Mouse (Mus musculus) midbrain, embryonic 12.5 days (tissue): ENCODE results near the gene Rbp1. TPM values are rescaled to one million over a fixed set of nuclear protein-coding genes. Genes with fewer than 3 reads are reported as not detected.

Experiments used
- ATAC-seq: fragments of 200-750 bp; cut with Nextera tagmentation; 2 replicates; pipeline ENCODE4 v1.8.0; 2017; ENCODE audit warnings: low read depth, moderate TSS enrichment, moderate library complexity; ENCODE audit not compliant: low FRiP score
- H3K27ac ChIP-seq: fragments of 300-500 bp; sonication (generic); replicated peaks from 2 replicates; pipeline ENCODE4 v1.5.1; 2016; ENCODE audit warnings: mild to moderate bottlenecking
- H3K27me3 ChIP-seq: fragments of 300-500 bp; sonication (generic); 2 replicates; pipeline ENCODE4 v1.6.1; 2016; ENCODE audit warnings: mild to moderate bottlenecking
- H3K36me3 ChIP-seq: fragments of 300-500 bp; sonication (generic); 2 replicates; pipeline ENCODE4 v1.6.1; 2016
- H3K4me1 ChIP-seq: fragments of 300-500 bp; sonication (generic); 2 replicates; pipeline ENCODE4 v1.6.1; 2016
- H3K4me2 ChIP-seq: fragments of 300-500 bp; sonication (generic); replicated peaks from 2 replicates; pipeline ENCODE4 v1.6.1; 2016; ENCODE audit warnings: mild to moderate bottlenecking, moderate library complexity
- H3K4me3 ChIP-seq: fragments of 300-500 bp; sonication (generic); 2 replicates; pipeline ENCODE4 v1.5.1; 2016; ENCODE audit warnings: mild to moderate bottlenecking
- H3K9ac ChIP-seq: fragments of 300-500 bp; sonication (generic); replicated peaks from 2 replicates; pipeline ENCODE4 v1.6.1; 2016; ENCODE audit warnings: mild to moderate bottlenecking, moderate library complexity
- H3K9me3 ChIP-seq: fragments of 300-500 bp; sonication (generic); 2 replicates; pipeline ENCODE4 v1.6.1; 2016; ENCODE audit warnings: mild to moderate bottlenecking
- WGBS: fragments of 180-500 bp; shearing (Covaris S2); methylation state at CpG from one replicate; pipeline ENCODE4 v1.1.7; 2016; 5-methylcytosine and 5-hydroxymethylcytosine counted together
- polyA plus RNA-seq: library from polyadenylated mRNA; unstranded; fragments of >200 nt; fragmentation: Nextera tagmentation; extraction: Ambion mirVana; gene quantifications from 2 replicates; pipeline ENCODE4 v1.2.1, GENCODE M21; 2016

Gene Rbp1
- polyA plus RNA-seq, 1 experiment from 2014 or later = 32.6 TPM

- Histone ChIP-seq H3K27ac (no peak overlapping the region), H3K9me3 (no peaks in the 10 kb centered on the region), H3K4me1 (peaks cover 29% of the 10 kb centered on the region), H3K36me3 (no peaks in the 10 kb centered on the region), H3K4me3 (peak overlapping the region; percentile 52), H3K27me3 (peaks cover 69% of the 10 kb centered on the region), H3K4me2 (peak overlapping the region; percentile 82), H3K9ac (no peak overlapping the region; the same call in 1 of the 2 replicates)
- 6% methylated on average over 19 of the region's 19 CpGs for WGBS
- ATAC-seq = no peak
Measured at GRCm38 (mm10) chr9:98425351-98425880, 2.7 kb downstream of the Rbp1 start.

- Histone ChIP-seq H3K9me3 (no peaks in the 10 kb centered on the region), H3K4me1 (peaks cover 31% of the 10 kb centered on the region), H3K4me2 (no peak overlapping the region), H3K27me3 (peaks cover 51% of the 10 kb centered on the region), H3K9ac (no peak overlapping the region), H3K27ac (no peak overlapping the region), H3K4me3 (no peak overlapping the region), H3K36me3 (no peaks in the 10 kb centered on the region)
- 80% methylated on average over 4 of the region's 4 CpGs for WGBS
- no peak for ATAC-seq
Measured at GRCm38 (mm10) chr9:98427906-98428517, 5.3 kb downstream of the Rbp1 start.

GRCm38 (mm10) chr9:98428783-98429182 lies 6.0 kb downstream of the Rbp1 start:
- Histone ChIP-seq H3K4me2 (no peak overlapping the region), H3K27me3 (peaks cover 46% of the 10 kb centered on the region), H3K36me3 (no peaks in the 10 kb centered on the region), H3K4me1 (peaks cover 39% of the 10 kb centered on the region), H3K4me3 (no peak overlapping the region), H3K27ac (no peak overlapping the region), H3K9me3 (no peaks in the 10 kb centered on the region), H3K9ac (no peak overlapping the region)
- 73% methylated on average over 8 of the region's 8 CpGs for WGBS
- ATAC-seq = no peak

- H3K27me3 ChIP-seq = peaks cover 36% of the 10 kb centered on the region
- H3K9ac ChIP-seq = no peak overlapping the region
- WGBS = 18% methylated on average over 7 of the region's 7 CpGs
- H3K4me1 ChIP-seq = peaks cover 34% of the 10 kb centered on the region
- ATAC-seq = no peak
- H3K27ac ChIP-seq = no peak overlapping the region
- no peaks in the 10 kb centered on the region for H3K36me3 ChIP-seq
- no peaks in the 10 kb centered on the region for H3K9me3 ChIP-seq
- H3K4me3 ChIP-seq = no peak overlapping the region
- no peak overlapping the region for H3K4me2 ChIP-seq
Measured at GRCm38 (mm10) chr9:98429806-98430205, 7.0 kb downstream of the Rbp1 start.

- Histone ChIP-seq H3K4me3 (no peak overlapping the region), H3K9me3 (no peaks in the 10 kb centered on the region), H3K9ac (no peak overlapping the region), H3K27me3 (peaks cover 29% of the 10 kb centered on the region), H3K27ac (no peak overlapping the region), H3K4me2 (no peak overlapping the region), H3K4me1 (peaks cover 28% of the 10 kb centered on the region), H3K36me3 (no peaks in the 10 kb centered on the region)
- WGBS = 80% methylated on average over 3 of the region's 3 CpGs
- ATAC-seq = no peak
Measured at GRCm38 (mm10) chr9:98430528-98430927, 7.8 kb downstream of the Rbp1 start.

- Histone ChIP-seq H3K27ac (no peak overlapping the region), H3K9me3 (no peaks in the 10 kb centered on the region), H3K9ac (no peak overlapping the region), H3K36me3 (no peaks in the 10 kb centered on the region), H3K27me3 (peaks cover 18% of the 10 kb centered on the region; the same call in 1 of the 2 replicates), H3K4me1 (peaks cover 22% of the 10 kb centered on the region), H3K4me2 (no peak overlapping the region), H3K4me3 (no peak overlapping the region)
- no peak for ATAC-seq
- 21% methylated on average over 2 of the region's 2 CpGs for WGBS
Measured at GRCm38 (mm10) chr9:98433021-98433420, 10.3 kb downstream of the Rbp1 start.

GRCm38 (mm10) chr9:98433956-98434588 lies 11.3 kb downstream of the Rbp1 start:
- H3K4me3 ChIP-seq = no peak overlapping the region
- 36% methylated on average over 4 of the region's 4 CpGs for WGBS
- no peak overlapping the region for H3K27ac ChIP-seq
- H3K4me1 ChIP-seq = peaks cover 28% of the 10 kb centered on the region
- ATAC-seq = no peak
- peaks cover 15% of the 10 kb centered on the region; the same call in 1 of the 2 replicates for H3K27me3 ChIP-seq
- H3K4me2 ChIP-seq = no peak overlapping the region
- H3K9me3 ChIP-seq = no peaks in the 10 kb centered on the region
- H3K9ac ChIP-seq = no peak overlapping the region
- H3K36me3 ChIP-seq = no peaks in the 10 kb centered on the region

GRCm38 (mm10) chr9:98437819-98438218 lies 15.1 kb downstream of the Rbp1 start:
- WGBS = 90% methylated on average over 4 of the region's 4 CpGs
- Histone ChIP-seq H3K27ac (no peak overlapping the region), H3K9me3 (no peaks in the 10 kb centered on the region), H3K4me3 (no peak overlapping the region), H3K4me2 (no peak overlapping the region), H3K36me3 (no peaks in the 10 kb centered on the region), H3K4me1 (peaks cover 17% of the 10 kb centered on the region), H3K9ac (no peak overlapping the region), H3K27me3 (peaks cover 19% of the 10 kb centered on the region)
- no peak for ATAC-seq

GRCm38 (mm10) chr9:98439091-98439490 lies 16.3 kb downstream of the Rbp1 start:
- Histone ChIP-seq H3K4me1 (peaks cover 7% of the 10 kb centered on the region; the same call in 1 of the 2 replicates), H3K4me2 (no peak overlapping the region), H3K4me3 (no peak overlapping the region), H3K36me3 (no peaks in the 10 kb centered on the region), H3K9ac (no peak overlapping the region), H3K27ac (no peak overlapping the region), H3K9me3 (no peaks in the 10 kb centered on the region), H3K27me3 (peaks cover 15% of the 10 kb centered on the region)
- ATAC-seq = no peak
- WGBS = 64% methylated on average over 3 of the region's 3 CpGs

- Histone ChIP-seq H3K27me3 (peaks cover 5% of the 10 kb centered on the region), H3K4me3 (no peak overlapping the region), H3K36me3 (no peaks in the 10 kb centered on the region), H3K4me1 (peaks cover 7% of the 10 kb centered on the region; the same call in 1 of the 2 replicates), H3K9ac (no peak overlapping the region), H3K9me3 (no peaks in the 10 kb centered on the region), H3K4me2 (no peak overlapping the region), H3K27ac (no peak overlapping the region)
- no peak for ATAC-seq
- 42% methylated on average over 5 of the region's 5 CpGs for WGBS
Measured at GRCm38 (mm10) chr9:98442638-98443037, 19.9 kb downstream of the Rbp1 start.

- Histone ChIP-seq H3K36me3 (no peaks in the 10 kb centered on the region), H3K27ac (no peak overlapping the region), H3K27me3 (peaks cover 5% of the 10 kb centered on the region), H3K4me3 (no peak overlapping the region), H3K9me3 (no peaks in the 10 kb centered on the region), H3K4me2 (no peak overlapping the region), H3K4me1 (no peaks in the 10 kb centered on the region), H3K9ac (no peak overlapping the region)
- no peak for ATAC-seq
- 82% methylated on average over 9 of the region's 9 CpGs for WGBS
Measured at GRCm38 (mm10) chr9:98445359-98446149, 22.8 kb downstream of the Rbp1 start.

- Histone ChIP-seq H3K4me1 (no peaks in the 10 kb centered on the region), H3K4me3 (no peak overlapping the region), H3K27me3 (no peaks in the 10 kb centered on the region), H3K36me3 (no peaks in the 10 kb centered on the region), H3K4me2 (no peak overlapping the region), H3K27ac (no peak overlapping the region), H3K9me3 (no peaks in the 10 kb centered on the region; the same call in 1 of the 2 replicates), H3K9ac (no peak overlapping the region)
- ATAC-seq = no peak
- 76% methylated on average over 1 of the region's 1 CpGs for WGBS
Measured at GRCm38 (mm10) chr9:98450976-98451375, 28.2 kb downstream of the Rbp1 start.
